Mouse (Mus musculus): ENCODE data around the gene Slc45a1.

GRCm38 (mm10) chr4:150605804-150606203, 46.2 kb downstream of the Slc45a1 start:
- no peak for TF ChIP-seq CTCF (IDR thresholded peaks at IDR 0.05; ENCODE audit: borderline replicate concordance, insufficient read depth, low read length)
- no peak for TF ChIP-seq POLR2A (IDR thresholded peaks at IDR 0.05; ENCODE audit: low read depth, low read length)
